Mouse (Mus musculus) MEL (cell line): ENCODE measurements around the gene Sema6d. TPM values are rescaled to one million over a fixed set of nuclear protein-coding genes. Genes with fewer than 3 reads are reported as not detected.

Experiments used
- DNase-seq: peaks from one replicate; pipeline ENCODE4 v3.0.0; 2011; ENCODE audit warnings: low read depth, low spot score
- H3K27ac ChIP-seq: 2 replicates; pipeline ENCODE4 v1.5.1; 2012; ENCODE audit warnings: low read depth, mild to moderate bottlenecking, control low read depth, low read length, moderate library complexity; ENCODE audit not compliant: control insufficient read depth
- H3K27me3 ChIP-seq, 2 experiments: fragments of 150-350 bp in 1 of 2; sonication (generic) in 1 of 2; 2 replicates each; pipeline ENCODE4 v1.6.1; 2012; ENCODE audit warnings: low read length in 2 of 2, mild to moderate bottlenecking in 2 of 2, improper control_type of control experiment in 1 of 2, moderate library complexity in 1 of 2; ENCODE audit not compliant: insufficient read depth in 2 of 2, control insufficient read depth in 1 of 2
- H3K36me3 ChIP-seq, 2 experiments: 2 replicates each; pipeline ENCODE4 v1.6.1; 2012 to 2014; ENCODE audit warnings: low read length in 2 of 2, improper control_type of control experiment in 1 of 2, inconsistent platforms in 1 of 2, mild to moderate bottlenecking in 1 of 2; ENCODE audit not compliant: insufficient read depth in 2 of 2, control insufficient read depth in 1 of 2
- H3K4me1 ChIP-seq, 2 experiments: fragments of 150-350 bp in 1 of 2; sonication (generic) in 1 of 2; 2 replicates each; pipeline ENCODE4 v1.6.1; 2012; ENCODE audit warnings: low read length in 2 of 2, improper control_type of control experiment in 1 of 2, mild to moderate bottlenecking in 1 of 2; ENCODE audit not compliant: insufficient read depth in 2 of 2, control insufficient read depth in 1 of 2
- H3K4me3 ChIP-seq, 2 experiments: fragments of 150-350 bp in 1 of 2; sonication (generic) in 1 of 2; 2 replicates each; pipeline ENCODE4 v1.5.1; 2012; ENCODE audit warnings: low read depth in 2 of 2, low read length in 2 of 2, mild to moderate bottlenecking in 2 of 2, moderate library complexity in 2 of 2, control low read depth in 1 of 2, improper control_type of control experiment in 1 of 2; ENCODE audit not compliant: control insufficient read depth in 1 of 2, insufficient read depth in 1 of 2
- H3K79me2 ChIP-seq: 2 replicates; pipeline ENCODE4 v1.6.1; 2012; ENCODE audit warnings: mild to moderate bottlenecking, low read length, moderate library complexity; ENCODE audit not compliant: control insufficient read depth, poor library complexity, insufficient read depth
- H3K9ac ChIP-seq: 2 replicates; pipeline ENCODE4 v1.6.1; 2012; ENCODE audit warnings: low read depth, mild to moderate bottlenecking, control low read depth, low read length, moderate library complexity; ENCODE audit not compliant: control insufficient read depth, poor library complexity, severe bottlenecking
- H3K9me3 ChIP-seq: fragments of 150-350 bp; sonication (generic); replicated peaks from 2 replicates; pipeline ENCODE4 v1.6.1; 2012; ENCODE audit warnings: mild to moderate bottlenecking, low read length, improper control_type of control experiment, moderate library complexity; ENCODE audit not compliant: insufficient read depth
- CHD1 ChIP-seq: IDR thresholded peaks from 2 replicates; pipeline ENCODE4 v1.6.1; 2012; ENCODE audit warnings: low read depth, mild to moderate bottlenecking, inconsistent platforms, low read length, improper control_type of control experiment
- CHD2 ChIP-seq: IDR thresholded peaks from 2 replicates; pipeline ENCODE4 v1.6.1; 2011; ENCODE audit warnings: low read length, improper control_type of control experiment
- CTCF ChIP-seq, 3 experiments: IDR thresholded peaks in 2 of 3; conservative IDR thresholded peaks in 1 of 3; 2 replicates each; pipeline ENCODE4 v1.5.1; 2011 to 2012; ENCODE audit warnings: low read length in 3 of 3, low read depth in 2 of 3, mild to moderate bottlenecking in 2 of 3, improper control_type of control experiment in 1 of 3, inconsistent platforms in 1 of 3, mixed read lengths in 1 of 3, moderate library complexity in 1 of 3; ENCODE audit not compliant: control insufficient read depth in 1 of 3, insufficient read depth in 1 of 3, poor library complexity in 1 of 3, severe bottlenecking in 1 of 3
- E2F4 ChIP-seq: IDR thresholded peaks from 2 replicates; pipeline ENCODE4 v1.6.1; 2011; ENCODE audit warnings: low read depth, low read length, improper control_type of control experiment, borderline replicate concordance
- ELF1 ChIP-seq: IDR thresholded peaks from 2 replicates; pipeline ENCODE4 v1.6.1; 2014; ENCODE audit warnings: low read depth, mild to moderate bottlenecking, inconsistent platforms, low read length, improper control_type of control experiment, moderate library complexity
- EP300 ChIP-seq, 2 experiments: IDR thresholded peaks; 2 replicates each; pipeline ENCODE4 v1.6.1; 2011; ENCODE audit warnings: improper control_type of control experiment in 2 of 2, low read length in 2 of 2, low read depth in 1 of 2, mild to moderate bottlenecking in 1 of 2
- ETS1 ChIP-seq: IDR thresholded peaks from 2 replicates; pipeline ENCODE4 v1.6.1; 2012; ENCODE audit warnings: low read depth, mild to moderate bottlenecking, inconsistent platforms, low read length, improper control_type of control experiment, moderate library complexity
- GATA1 ChIP-seq: IDR thresholded peaks from 2 replicates; pipeline ENCODE4 v1.6.1; 2011; ENCODE audit warnings: low read depth, low read length, improper control_type of control experiment
- HCFC1 ChIP-seq: IDR thresholded peaks from 2 replicates; pipeline ENCODE4 v1.6.1; 2012; ENCODE audit warnings: low read depth, mild to moderate bottlenecking, inconsistent platforms, low read length, improper control_type of control experiment, moderate library complexity
- JUND ChIP-seq: IDR thresholded peaks from 2 replicates; pipeline ENCODE4 v1.6.1; 2011; ENCODE audit warnings: low read depth, mild to moderate bottlenecking, improper control_type of control experiment, low read length
- MAX ChIP-seq: IDR thresholded peaks from 2 replicates; pipeline ENCODE4 v1.6.1; 2011; ENCODE audit warnings: low read length, improper control_type of control experiment
- MEF2A ChIP-seq: IDR thresholded peaks from 2 replicates; pipeline ENCODE4 v1.6.1; 2014; ENCODE audit warnings: low read depth, mild to moderate bottlenecking, inconsistent platforms, low read length, improper control_type of control experiment; ENCODE audit not compliant: poor library complexity, insufficient replicate concordance, severe bottlenecking; ENCODE audit errors: extremely low read depth
- MYC ChIP-seq: IDR thresholded peaks from 2 replicates; pipeline ENCODE4 v1.6.1; 2011; ENCODE audit warnings: low read depth, mild to moderate bottlenecking, low read length, improper control_type of control experiment, moderate library complexity
- NELFE ChIP-seq: IDR thresholded peaks from 2 replicates; pipeline ENCODE4 v1.6.1; 2011; ENCODE audit warnings: low read depth, low read length, improper control_type of control experiment
- POLR2AphosphoS2 ChIP-seq: IDR thresholded peaks from 2 replicates; pipeline ENCODE4 v1.6.1; 2011; ENCODE audit warnings: low read length, improper control_type of control experiment
- RCOR1 ChIP-seq: IDR thresholded peaks from 2 replicates; pipeline ENCODE4 v1.6.1; 2012; ENCODE audit warnings: low read depth, mild to moderate bottlenecking, inconsistent platforms, low read length, improper control_type of control experiment
- SIN3A ChIP-seq: IDR thresholded peaks from 2 replicates; pipeline ENCODE4 v1.6.1; 2012; ENCODE audit warnings: low read length, improper control_type of control experiment, inconsistent platforms
- SMC3 ChIP-seq: IDR thresholded peaks from 2 replicates; pipeline ENCODE4 v1.6.1; 2011; ENCODE audit warnings: low read depth, low read length, improper control_type of control experiment
- UBTF ChIP-seq: IDR thresholded peaks from 2 replicates; pipeline ENCODE4 v1.6.1; 2012; ENCODE audit warnings: low read depth, mild to moderate bottlenecking, inconsistent platforms, low read length, improper control_type of control experiment, moderate library complexity, borderline replicate concordance; ENCODE audit not compliant: insufficient read depth
- USF1 ChIP-seq: IDR thresholded peaks from 2 replicates; pipeline ENCODE4 v1.6.1; 2014; ENCODE audit warnings: low read depth, mild to moderate bottlenecking, inconsistent platforms, low read length, improper control_type of control experiment, moderate library complexity
- USF2 ChIP-seq, 2 experiments: IDR thresholded peaks; 2 replicates each; pipeline ENCODE4 v1.6.1; 2011 to 2012; ENCODE audit warnings: improper control_type of control experiment in 2 of 2, low read length in 2 of 2, borderline replicate concordance in 1 of 2, inconsistent platforms in 1 of 2, low read depth in 1 of 2, mild to moderate bottlenecking in 1 of 2; ENCODE audit not compliant: insufficient read depth in 1 of 2
- ZC3H11A ChIP-seq: IDR thresholded peaks from 2 replicates; pipeline ENCODE4 v1.6.1; 2012; ENCODE audit warnings: low read depth, mild to moderate bottlenecking, inconsistent platforms, low read length, improper control_type of control experiment
- ZKSCAN1 ChIP-seq: IDR thresholded peaks from 2 replicates; pipeline ENCODE4 v1.6.1; 2012; ENCODE audit warnings: low read depth, mild to moderate bottlenecking, inconsistent platforms, low read length, improper control_type of control experiment, moderate library complexity
- ZMIZ1 ChIP-seq: IDR thresholded peaks from 2 replicates; pipeline ENCODE4 v1.6.1; 2012; ENCODE audit warnings: low read depth, mild to moderate bottlenecking, inconsistent platforms, low read length, improper control_type of control experiment, moderate library complexity
- polyA plus RNA-seq, 2 experiments: library from polyadenylated mRNA; stranded (reverse) in 1 of 2; unstranded in 1 of 2; fragments of >175 nt in 1 of 2; fragments of >200 nt in 1 of 2; gene quantifications; 2 replicates each; pipeline versions ENCODE4 v1.2.1 to v1.2.4; 2012; ENCODE audit warnings: low replicate concordance in 2 of 2, low read depth in 1 of 2; ENCODE audit not compliant: insufficient read length in 2 of 2, insufficient read depth in 1 of 2, missing spikeins in 1 of 2
- total RNA-seq: library from RNA; depleted of rRNA; stranded (reverse); fragments of 300-350 nt; gene quantifications from 2 replicates; pipeline ENCODE4 v1.2.3, GENCODE M21; 2012

Gene Sema6d
- total and polyA plus RNA-seq, 3 experiments: not detected

- Histone ChIP-seq H3K36me3 (no peaks in the 10 kb centered on the region), H3K27ac (no peak overlapping the region), H3K27me3 (no peaks in the 10 kb centered on the region; a peak in 1 of 4 replicates), H3K9me3 (no peaks in the 10 kb centered on the region), H3K4me3 (no peak overlapping the region), H3K4me1 (no peaks in the 10 kb centered on the region), H3K79me2 (no peaks in the 10 kb centered on the region), H3K9ac (no peak overlapping the region)
- TF ChIP-seq USF1 (no peak), MYC (no peak), CHD2 (no peak), UBTF (no peak), SMC3 (no peak), RCOR1 (no peak), SIN3A (no peak), ZC3H11A (no peak)
- no peak for DNase-seq
Observed at GRCm38 (mm10) chr2:124436704-124437103, 346.9 kb downstream of the Sema6d start.

- Histone ChIP-seq H3K27me3 (no peaks in the 10 kb centered on the region), H3K9me3 (no peaks in the 10 kb centered on the region)
Observed at GRCm38 (mm10) chr2:124444199-124444598, 354.4 kb downstream of the Sema6d start.

GRCm38 (mm10) chr2:124455881-124456280 lies 366.1 kb downstream of the Sema6d start:
- H3K9me3 ChIP-seq: no peaks in the 10 kb centered on the region
- H3K9ac ChIP-seq: no peak overlapping the region
- no peak overlapping the region for H3K4me3 ChIP-seq
- no peak for DNase-seq
- H3K4me1 ChIP-seq: no peaks in the 10 kb centered on the region
- no peaks in the 10 kb centered on the region for H3K27me3 ChIP-seq
- no peak overlapping the region for H3K27ac ChIP-seq
- no peaks in the 10 kb centered on the region for H3K79me2 ChIP-seq
- TF ChIP-seq E2F4: no peak
- TF ChIP-seq CTCF (IDR thresholded peaks at IDR 0.05 in 2 of 3, conservative IDR thresholded peaks at IDR 0.05 in 1 of 3; ENCODE audit: control insufficient read depth in 1 of 3, insufficient read depth in 1 of 3, low read depth in 2 of 3, low read length in 3 of 3, poor library complexity in 1 of 3, severe bottlenecking in 1 of 3): no peak
- TF ChIP-seq NELFE: no peak
- no peak for TF ChIP-seq POLR2AphosphoS2
- TF ChIP-seq JUND: no peak
- no peak for TF ChIP-seq HCFC1
- TF ChIP-seq USF2 (IDR thresholded peaks at IDR 0.05; ENCODE audit: borderline replicate concordance in 1 of 2, insufficient read depth in 1 of 2, low read depth in 1 of 2, low read length in 2 of 2): no peak
- TF ChIP-seq UBTF: no peak
- no peak for TF ChIP-seq ZKSCAN1
- no peak for TF ChIP-seq RCOR1
- no peak for TF ChIP-seq MEF2A
- TF ChIP-seq GATA1: no peak
- TF ChIP-seq EP300 (IDR thresholded peaks at IDR 0.05; ENCODE audit: low read depth in 1 of 2, low read length in 2 of 2): no peak
- TF ChIP-seq MAX: no peak
- no peak for TF ChIP-seq CHD1
- no peak for TF ChIP-seq ELF1
- no peak for TF ChIP-seq ZMIZ1
- TF ChIP-seq, all 39 proteins: peak for 0
- H3K36me3 ChIP-seq: no peaks in the 10 kb centered on the region

More at GRCm38 (mm10) chr2:124444199-124444598, 354.4 kb downstream of the Sema6d start:
- Histone ChIP-seq H3K27ac (no peak overlapping the region), H3K4me1 (no peaks in the 10 kb centered on the region), H3K9ac (no peak overlapping the region)
- TF ChIP-seq JUND: no peak
- no peak for TF ChIP-seq ETS1
- TF ChIP-seq, all 39 proteins: peak for 0
- no peaks in the 10 kb centered on the region for H3K36me3 ChIP-seq
- H3K79me2 ChIP-seq: no peaks in the 10 kb centered on the region
- no peak overlapping the region for H3K4me3 ChIP-seq
- no peak for DNase-seq
